Mouse (Mus musculus) embryonic fibroblast, embryonic 13.5 days (primary cell): ENCODE measurements at regions not wholly inside any gene's neighbourhood (a gene's known extent, or its start where the extent isn't known, plus 50 kb on each side); places are given as distances from the start of the nearest gene placed in this dataset.

Experiments
- CTCF ChIP-seq: IDR thresholded peaks from 2 replicates; pipeline ENCODE4 v1.5.1; 2011; ENCODE audit warnings: mild to moderate bottlenecking, control low read depth, low read length, moderate library complexity, borderline replicate concordance; ENCODE audit not compliant: insufficient read depth
- POLR2A ChIP-seq: IDR thresholded peaks from 2 replicates; pipeline ENCODE4 v1.6.1; 2011; ENCODE audit warnings: low read depth, mild to moderate bottlenecking, control low read depth, low read length, moderate library complexity

DNA sequence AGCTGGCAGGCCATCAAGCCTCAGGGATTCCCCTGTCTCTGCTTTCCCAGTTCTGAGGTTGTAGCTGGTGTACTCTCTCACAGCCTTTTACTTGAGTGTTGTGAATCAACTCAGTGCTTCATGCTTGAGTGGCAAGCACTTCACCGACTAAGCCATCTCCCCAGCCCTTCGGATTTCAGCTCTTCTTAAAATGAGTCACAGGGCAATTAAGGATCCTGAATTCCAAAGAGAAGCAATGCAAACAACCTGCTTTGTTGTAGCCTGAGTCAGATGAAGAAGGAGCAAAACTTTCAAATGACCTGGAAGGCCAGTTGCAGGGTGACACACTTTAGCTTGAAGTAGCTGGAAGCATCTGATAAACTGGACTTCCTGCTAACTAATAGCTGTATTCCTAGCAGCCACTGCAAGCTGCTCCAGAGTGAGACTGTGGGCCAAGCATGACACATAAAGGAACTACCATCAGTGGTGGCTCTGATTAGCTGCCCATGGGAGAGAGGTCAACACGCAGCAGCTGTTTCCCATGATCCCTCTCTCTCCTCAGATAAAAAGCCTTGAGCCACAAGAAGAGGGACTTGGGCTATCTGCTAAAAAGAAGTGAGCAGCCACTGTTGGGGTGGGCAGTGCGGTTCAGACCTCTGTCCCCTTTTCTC lies 285.4 kb upstream of the Sdk2 start:
- no peak for TF ChIP-seq CTCF
- no peak for TF ChIP-seq POLR2A
